Mouse (Mus musculus) left cerebral cortex, postnatal 36 days (tissue): ENCODE measurements around the gene Prkd2. TPM values are rescaled to one million over a fixed set of nuclear protein-coding genes. Genes with fewer than 3 reads are reported as not detected.

Experiments
- DNase-seq, 2 experiments: peaks; one replicate each; pipeline ENCODE4 v3.0.0; 2021 to 2022; ENCODE audit warnings: low spot score in 2 of 2, mixed read lengths in 1 of 2
- intact Hi-C: fragments of 180-260 bp; cut with DNase I; formaldehyde crosslinking; loops from one replicate; pipeline ENCODE4 v1.15.1; 2025
- total RNA-seq, 2 experiments: library from RNA; stranded (reverse); gene quantifications; 2 replicates each; pipeline ENCODE4 v1.2.3; 2021

Gene Prkd2
- total RNA-seq, 2 experiments from 2014 or later, result 3.1 to 7.1 TPM

DNA sequence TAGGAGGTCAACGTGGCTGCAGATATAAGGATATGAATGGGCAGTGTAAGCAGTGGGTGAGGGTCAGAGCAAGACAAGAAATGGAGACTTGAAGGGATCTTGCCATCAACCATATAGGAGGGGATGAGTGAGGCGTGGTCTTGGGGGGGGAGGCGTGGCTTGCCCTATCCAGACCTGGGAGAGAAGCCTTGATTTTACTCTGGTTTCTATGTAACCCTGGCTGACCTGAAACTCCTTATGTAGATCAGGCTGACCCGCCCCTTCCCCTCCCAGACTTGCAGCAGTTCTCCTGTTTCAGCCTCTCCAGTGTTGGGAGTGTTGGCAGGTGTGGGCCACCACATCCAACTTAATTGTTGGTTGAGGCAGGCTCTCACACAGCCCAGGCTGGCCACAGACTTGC, 41.6 kb downstream of the Prkd2 start:
- intact Hi-C loops, result loop anchor here (10.0 kb wide), 1 partner anchor 140 kb away; no protein-coding TSS in a partner anchor

DNA sequence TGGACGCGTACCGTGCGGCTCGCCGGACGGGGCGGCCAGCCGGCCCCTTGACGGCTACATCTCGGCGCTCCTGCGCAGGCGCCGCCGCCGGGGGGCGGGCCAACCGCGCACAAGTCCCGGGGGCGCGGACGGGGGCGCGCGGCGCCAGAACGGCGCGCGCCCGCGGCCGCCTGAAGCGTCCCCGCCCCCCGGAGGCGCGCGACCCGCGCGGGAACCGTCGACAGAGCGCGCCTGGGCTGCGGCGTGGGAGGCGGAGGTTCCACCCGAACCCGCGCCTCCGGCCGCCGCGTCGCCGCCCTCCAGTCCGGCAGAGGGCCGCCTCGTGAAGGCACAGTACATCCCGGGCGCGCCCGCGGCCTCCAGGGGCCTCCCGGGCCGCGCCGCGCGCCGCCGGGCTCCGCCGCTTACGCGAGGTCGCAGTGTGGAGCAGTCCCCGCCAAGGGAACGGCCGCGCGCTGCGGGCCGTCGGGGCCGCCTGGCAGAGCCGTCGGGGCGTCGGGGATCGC, 42.6 kb downstream of the Prkd2 start:
- DNase-seq, result no peak
- intact Hi-C loops, result loop anchor here (10.0 kb wide), 1 partner anchor 141 kb away; no protein-coding TSS in a partner anchor

More for the DNA sequence above, 41.6 kb downstream of the Prkd2 start:
- DNase-seq, result no peak

DNA sequence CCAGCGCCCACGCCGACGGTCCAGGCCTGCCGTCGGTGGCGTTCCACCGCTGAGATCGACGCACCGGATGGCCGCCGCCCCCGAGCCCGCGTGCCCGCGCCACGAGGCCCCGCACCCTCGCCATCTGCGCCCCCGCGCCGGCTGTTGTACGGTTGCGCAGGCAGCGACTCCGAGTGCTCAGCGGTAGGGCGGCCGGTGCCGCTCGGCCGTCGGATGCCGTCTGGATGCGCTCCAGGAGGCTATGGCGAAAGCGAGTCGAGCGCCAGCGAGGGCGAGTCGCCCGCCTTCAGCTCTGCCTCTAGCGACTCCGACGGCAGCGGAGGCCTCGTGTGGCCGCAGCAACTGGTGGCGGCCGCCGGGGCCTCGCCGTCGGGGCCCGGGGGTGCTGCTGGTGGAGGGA, 43.2 kb downstream of the Prkd2 start:
- intact Hi-C loops, result loop anchor here (10.0 kb wide), 1 partner anchor 141 kb away; no protein-coding TSS in a partner anchor
- no peak for DNase-seq

DNA sequence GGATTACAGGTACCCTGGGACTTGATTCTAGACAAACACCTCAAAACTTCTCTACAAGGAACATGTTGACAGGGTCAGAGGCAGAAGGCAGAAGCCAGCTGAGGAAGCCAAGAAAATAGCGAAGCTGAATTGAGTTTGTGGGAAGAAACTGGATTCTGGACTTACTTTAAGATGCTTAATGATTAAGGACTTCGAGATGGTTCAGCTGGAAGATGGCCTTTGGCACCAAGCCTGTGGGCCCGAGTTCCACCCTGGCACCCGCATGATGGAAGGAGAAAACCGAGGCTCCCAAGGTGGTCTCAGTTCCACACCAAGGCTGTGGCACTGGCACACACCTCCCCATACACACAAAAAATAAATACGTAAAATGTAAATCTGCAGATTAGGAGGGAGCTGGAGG, 47.8 kb downstream of the Prkd2 start:
- intact Hi-C loops, result loop anchor here (2.0 kb wide), 1 partner anchor 16 kb away; the partner anchor contains the start of gene Dact3
- no peak for DNase-seq

DNA sequence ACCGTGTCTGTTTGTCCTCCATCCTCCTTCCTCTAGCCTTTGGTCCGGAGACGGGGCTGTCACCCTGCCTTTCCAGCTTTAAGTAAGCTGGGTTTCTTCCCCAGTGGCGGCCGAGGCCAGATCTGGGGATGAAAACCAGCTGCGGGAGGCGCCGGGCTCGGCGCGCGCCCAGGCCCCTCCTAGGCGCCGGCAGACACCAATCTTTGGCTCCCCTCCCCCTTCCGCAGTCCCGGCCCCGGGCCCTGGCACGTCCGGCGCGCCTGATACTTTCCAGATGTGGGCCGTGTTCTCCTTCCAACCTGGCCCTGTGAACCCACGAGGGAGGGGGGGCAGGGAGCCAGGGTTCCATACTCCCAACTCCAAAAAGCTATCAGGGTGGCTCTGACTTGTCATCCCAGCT, 48.2 kb downstream of the Prkd2 start:
- DNase-seq, result no peak
- intact Hi-C loops, result loop anchor here (2.0 kb wide), 1 partner anchor 16 kb away; the partner anchor contains the start of gene Dact3

DNA sequence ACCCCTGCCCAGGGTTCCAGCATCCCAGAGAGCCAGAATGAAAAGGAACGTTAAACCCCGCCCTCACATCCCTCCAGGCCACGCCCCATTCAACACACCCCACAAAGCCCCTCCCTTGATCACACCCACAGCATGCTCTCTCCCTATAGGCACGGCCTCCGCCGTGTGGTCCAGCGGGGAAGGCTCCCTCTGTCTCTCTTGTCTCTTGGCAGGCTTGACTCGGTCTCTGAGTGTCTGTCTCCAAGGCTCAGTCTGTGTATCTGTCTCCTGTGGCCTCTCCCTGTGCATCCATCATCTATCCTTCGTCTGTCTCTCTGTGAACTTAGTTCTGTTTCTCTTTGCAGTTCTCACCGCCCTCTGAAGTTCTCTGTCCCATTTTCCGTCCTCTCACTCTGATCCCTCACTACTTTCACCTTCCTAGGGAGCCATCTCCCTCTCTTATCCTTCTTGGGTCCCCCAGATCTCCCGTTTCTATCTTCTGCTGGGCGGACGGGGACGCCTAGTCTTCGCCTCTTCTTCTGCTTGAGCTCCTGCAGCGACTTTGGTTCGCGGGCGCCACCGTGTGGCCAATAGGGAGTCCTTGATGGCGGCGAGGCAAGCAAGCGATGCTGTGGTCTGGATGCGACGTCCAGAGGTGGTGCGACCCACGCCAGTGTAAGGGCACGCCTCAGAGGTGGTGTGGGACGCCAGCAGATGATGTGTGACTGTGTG, 49.1 kb downstream of the Prkd2 start, which contains the start of gene Gng8:
TSS of gene Gng8 (plus strand) at position 146 of the 711 bp plus-strand sequence.
- intact Hi-C loops, result loop anchor here (2.0 kb wide), 1 partner anchor 17 kb away; the partner anchor contains the start of gene Dact3
- DNase-seq, result peak; percentile 80 to 81

DNA sequence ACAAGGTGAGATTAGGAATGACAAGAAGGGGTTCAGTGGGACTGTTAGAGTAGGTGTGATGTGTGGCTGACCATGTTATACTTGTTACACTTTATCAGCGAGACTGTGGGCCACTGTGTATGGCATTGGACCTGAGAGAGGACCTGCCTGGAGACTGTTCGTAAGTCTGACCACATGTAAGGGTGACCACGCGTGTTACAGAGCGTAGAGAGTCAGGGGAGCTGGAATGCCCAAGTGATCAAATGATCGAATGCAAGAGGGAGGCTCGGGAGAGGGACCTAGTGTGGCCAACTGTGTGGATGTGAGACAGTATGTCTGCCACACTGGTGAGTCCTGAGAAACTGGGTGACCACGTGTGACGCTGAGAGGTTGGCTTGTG, 49.6 kb downstream of the Prkd2 start:
- intact Hi-C loops, result no loop called here

DNA sequence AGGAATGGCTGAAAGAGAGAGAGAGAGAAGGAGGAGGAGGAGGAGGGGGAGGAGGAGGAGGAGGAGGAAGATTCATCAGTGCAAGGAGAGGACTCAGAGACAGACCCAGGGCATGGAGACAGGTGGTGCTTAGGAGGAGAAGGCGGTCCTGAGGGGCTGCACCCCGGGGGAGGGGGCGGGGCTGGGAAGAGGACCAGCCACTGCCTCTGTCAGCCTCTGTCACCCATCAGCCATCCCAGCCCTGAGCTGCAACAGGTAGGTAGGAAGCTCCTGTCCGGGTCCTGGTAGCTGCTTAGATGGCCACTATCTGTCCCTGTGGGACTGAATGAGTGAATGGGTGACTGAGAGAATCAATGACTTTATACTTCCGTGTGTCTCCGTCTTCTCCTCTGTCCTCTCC, 50.9 kb downstream of the Prkd2 start:
- no peak for DNase-seq
- intact Hi-C loops, result no loop called here

More for the DNA sequence above, 49.6 kb downstream of the Prkd2 start:
- DNase-seq, result no peak

DNA sequence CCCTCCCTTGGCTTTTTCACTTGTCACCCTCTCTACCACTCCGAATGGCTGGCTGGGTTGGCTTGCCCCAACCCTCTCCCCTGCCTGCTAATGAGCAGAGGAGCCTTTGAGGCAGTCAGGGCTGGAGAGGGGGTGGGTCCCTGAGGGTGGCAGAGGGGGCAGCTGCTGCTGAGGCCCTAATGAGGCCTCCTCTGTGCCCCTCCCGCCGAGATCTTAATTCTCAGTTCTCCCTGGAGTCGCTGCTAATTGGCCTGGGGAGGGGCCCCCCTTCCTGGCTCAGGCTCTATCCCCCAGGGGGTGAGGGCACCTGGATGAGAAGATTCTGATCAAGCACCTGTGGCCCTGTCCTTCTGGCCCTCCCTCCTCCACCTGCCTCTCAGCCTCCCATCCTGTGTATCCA, 51.6 kb downstream of the Prkd2 start:
- no peak for DNase-seq
- intact Hi-C loops, result no loop called here

DNA sequence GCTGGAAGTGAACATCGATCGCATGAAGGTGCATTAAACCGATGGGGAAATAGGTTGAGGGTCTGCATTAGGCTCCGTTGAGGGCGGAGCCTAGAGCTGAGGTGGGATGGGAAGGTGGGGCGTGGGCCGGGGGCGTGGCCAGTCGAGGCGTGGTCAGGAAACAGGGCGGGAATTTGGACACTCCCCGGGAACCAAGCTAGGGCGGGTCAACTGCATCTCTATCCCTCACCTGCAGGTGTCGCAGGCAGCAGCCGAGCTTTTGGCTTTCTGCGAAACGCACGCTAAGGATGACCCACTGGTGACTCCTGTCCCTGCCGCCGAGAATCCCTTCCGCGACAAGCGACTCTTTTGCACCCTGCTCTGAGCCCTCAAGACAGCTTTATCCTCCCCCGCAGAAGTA, 52.3 kb downstream of the Prkd2 start:
- DNase-seq, result peak; percentile 71 to 72
- intact Hi-C loops, result loop anchor here (1.0 kb wide), 1 partner anchor 18 kb away; no protein-coding TSS in a partner anchor

DNA sequence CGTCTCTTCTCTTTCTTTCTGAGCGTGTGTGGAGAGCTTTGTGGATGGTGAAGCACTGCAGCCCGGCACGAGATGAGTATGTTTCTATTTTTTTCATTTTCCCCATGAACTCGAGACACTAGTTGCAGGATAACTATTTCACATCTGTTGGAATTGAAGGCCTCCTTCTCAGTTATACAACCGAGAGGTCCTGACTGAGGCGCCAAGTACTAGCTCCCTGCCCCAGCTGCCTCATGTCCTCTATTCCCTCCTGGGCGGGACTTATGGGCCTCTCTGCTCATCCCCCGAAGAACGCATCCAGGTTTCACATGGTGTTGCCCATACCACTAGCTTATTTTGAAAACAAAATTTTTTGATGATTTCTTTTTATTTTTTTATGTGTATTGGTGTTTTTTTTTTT, 52.8 kb downstream of the Prkd2 start:
- DNase-seq, result no peak
- intact Hi-C loops, result loop anchor here (1.0 kb wide), 1 partner anchor 18 kb away; no protein-coding TSS in a partner anchor

DNA sequence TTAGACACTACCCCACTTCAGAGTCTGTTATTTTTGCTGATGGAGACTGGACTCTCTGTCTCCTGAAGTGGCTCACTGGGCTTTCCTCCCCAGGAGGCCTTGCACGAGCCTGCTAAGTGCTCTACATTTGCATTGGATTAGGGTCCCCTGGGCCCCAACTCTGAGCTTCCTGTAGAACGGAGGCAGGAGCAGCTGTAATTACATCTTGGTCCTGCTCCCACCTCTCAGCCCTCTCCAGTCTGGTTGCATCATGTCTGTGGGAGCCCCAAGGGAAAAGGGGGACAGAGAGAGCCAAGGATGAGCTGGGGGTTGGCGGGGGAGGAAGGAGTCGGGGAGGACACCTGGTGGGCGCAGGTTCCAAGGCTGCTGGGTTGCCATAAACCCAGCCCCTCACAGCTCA, 57.8 kb downstream of the Prkd2 start:
- intact Hi-C loops, result no loop called here
- DNase-seq, result no peak

DNA sequence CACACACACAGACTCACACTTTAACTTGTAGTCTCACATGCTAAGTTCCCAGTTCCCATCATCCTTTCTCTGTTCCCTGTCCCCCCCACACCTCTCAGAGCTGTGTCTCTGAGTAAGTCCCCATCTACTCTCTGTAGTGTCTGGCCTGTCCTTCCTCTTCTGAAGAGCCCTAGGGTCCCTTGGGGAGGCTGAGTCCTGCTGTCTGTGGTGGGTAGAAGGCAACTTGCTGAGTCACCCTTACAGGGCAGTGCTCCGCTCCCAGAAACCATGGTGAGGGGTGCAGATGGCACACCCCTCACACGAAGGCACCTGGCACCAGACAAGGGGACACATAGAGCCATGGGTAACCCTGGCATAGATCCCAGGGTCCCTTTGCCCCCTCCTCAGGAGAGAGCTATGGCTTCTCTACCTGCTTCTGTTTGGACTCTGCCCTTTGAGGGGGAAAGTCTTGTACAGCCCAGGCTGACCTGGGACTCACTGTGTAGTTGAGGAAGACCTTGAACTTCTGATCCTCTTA, 60.8 kb downstream of the Prkd2 start:
- no peak for DNase-seq
- intact Hi-C loops, result no loop called here

DNA sequence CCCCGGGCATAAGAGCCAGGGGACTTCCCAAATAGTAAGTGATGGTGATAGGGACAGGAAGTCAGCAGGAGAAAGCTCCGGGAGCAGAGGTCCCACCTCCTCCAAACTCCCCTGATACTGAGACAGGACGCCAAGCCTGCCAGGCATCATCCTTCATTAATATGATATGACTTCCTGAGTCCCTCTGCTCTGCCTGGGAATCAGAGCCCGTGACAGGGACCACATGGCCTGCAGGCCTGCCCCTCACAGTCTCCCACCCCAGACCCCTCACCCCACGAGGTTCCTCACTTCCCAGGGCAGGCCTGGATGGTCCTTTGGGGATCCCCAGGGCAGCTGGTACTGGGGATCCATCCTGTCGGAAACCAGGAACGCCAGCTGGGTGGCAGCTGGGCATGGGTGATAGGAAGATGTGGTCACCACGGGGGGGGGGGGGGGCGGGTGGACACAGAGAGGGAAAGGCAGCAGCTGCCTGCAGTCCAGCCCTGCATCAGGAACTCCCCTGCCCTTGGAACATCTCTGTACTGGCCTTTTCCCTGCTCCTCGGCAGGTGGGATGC, 61.5 kb downstream of the Prkd2 start:
- no peak for DNase-seq
- intact Hi-C loops, result no loop called here

DNA sequence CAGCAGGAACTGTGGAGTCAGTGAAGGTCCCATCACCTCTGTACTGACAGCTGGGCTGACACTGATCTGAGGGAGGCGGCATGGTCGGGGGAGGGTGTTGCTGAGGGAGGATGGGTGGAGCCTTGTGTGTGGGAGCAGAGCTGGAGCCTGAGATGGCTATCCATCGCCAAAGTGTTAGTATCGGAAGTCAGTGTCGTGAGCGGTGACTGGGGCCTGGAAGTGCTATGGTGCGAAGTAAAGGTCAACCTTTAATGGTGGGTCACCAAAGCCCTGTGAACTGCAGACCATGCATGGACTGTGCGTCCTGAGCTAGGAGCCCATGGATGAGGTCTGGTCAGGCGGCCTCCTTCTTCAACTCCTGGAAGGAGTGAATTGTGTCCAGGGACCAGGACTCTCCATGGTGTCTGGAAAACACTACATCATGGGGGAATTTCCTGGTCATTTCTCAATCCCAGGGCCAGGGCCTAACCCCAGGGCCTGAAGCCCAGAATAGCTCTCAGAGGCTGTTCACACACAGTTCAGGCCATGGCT, 62.9 kb downstream of the Prkd2 start:
- no peak for DNase-seq
- intact Hi-C loops, result no loop called here

DNA sequence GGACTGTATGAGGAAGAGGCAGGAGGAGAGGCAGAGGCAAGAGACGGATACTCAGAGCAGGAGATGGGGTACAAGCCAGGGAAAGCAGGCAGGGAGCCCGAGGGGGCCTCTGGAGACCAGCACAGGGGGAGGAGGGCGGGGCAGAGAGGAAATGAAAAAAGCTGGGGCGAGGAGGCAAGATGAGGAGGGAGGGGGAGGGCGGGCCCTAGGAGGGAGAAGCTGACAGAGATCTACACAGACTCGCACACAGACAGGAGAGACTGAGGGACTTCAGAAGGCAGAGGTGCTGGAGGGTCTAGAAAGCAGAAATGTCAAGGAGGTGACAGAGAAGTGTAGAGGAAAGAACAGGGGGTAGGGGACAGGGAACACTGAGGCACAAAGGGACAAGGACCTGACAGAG, 63.6 kb downstream of the Prkd2 start, which contains the start of gene Ptgir:
TSS of gene Ptgir (plus strand) at position 210 of the 400 bp plus-strand sequence.
- intact Hi-C loops, result no loop called here
- DNase-seq, result no peak

DNA sequence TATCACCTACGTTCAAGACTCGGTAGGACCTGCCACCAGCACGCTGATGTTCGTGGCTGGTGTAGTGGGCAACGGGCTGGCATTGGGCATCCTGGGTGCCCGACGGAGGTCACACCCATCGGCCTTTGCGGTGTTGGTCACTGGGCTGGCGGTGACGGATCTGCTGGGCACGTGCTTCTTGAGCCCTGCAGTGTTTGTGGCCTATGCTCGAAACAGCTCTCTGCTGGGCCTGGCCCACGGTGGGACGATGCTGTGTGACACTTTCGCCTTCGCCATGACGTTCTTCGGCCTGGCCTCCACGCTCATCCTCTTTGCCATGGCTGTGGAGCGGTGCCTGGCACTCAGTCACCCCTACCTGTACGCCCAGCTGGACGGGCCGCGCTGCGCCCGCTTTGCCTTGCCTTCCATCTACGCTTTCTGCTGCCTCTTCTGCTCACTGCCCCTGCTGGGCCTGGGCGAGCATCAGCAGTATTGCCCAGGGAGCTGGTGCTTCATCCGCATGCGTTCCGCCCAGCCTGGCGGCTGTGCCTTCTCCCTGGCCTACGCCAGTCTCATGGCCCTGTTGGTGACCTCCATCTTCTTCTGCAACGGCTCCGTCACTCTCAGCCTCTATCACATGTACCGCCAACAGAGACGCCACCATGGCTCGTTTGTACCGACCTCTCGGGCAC, 64.3 kb downstream of the Prkd2 start:
- intact Hi-C loops, result no loop called here
- DNase-seq, result no peak

DNA sequence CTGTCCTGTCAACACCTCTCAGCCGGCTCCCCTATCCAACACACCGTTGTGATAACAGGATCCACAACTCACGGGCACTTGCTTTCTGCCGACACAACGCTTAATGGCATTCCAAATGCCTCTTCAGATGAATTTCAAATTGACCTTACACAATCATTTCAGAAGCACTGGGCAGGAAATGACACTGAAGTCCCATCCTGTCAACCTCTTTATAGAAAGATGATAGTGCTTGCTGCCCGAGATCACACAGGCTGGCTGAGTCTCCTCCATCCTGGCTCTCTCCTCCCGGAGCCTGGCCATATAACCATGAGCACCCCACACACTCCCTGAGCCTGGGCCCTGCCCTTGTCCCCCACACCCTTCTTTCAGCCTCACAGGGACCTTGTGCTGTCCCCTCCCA, 65.1 kb downstream of the Prkd2 start:
- DNase-seq, result no peak
- intact Hi-C loops, result no loop called here

DNA sequence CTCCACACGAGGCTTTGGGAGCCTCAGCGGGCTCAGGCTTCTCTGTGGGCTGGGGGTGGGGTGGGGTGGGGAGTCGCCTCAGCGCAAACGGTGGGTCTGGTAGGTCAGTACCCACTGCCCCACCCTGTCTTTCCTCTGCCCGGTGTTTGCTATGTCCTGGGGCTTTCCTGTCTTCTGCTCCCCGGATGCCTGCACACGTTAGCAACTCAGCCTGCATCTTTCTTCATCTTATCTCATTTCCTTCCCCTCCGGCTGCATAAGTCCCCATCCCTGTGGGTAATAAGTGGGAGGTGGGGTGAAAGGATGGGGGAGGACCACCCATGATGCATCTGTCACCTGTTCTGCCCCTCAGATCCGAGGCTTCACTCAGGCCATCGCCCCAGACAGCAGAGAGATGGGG, 65.7 kb downstream of the Prkd2 start:
- intact Hi-C loops, result no loop called here
- no peak for DNase-seq

DNA sequence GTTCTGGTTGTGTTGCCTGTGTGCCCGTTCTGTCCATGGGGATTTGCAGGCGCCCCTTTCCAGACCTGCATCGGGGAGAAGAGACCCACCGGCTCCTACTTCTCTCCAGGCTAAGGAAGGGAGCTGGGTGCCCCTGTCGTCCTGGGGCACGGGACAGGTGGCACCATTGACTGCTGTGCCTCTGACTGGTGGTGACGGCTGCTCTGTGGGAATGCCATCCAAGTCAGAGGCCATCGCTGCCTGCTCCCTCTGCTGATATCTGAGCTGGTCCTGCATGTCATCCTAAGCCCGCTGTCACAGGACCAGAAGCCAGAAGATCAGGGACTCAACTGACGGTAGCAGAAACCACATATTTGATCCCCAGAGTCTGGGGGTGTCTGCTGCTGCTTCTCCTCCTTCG, 66.2 kb downstream of the Prkd2 start:
- intact Hi-C loops, result no loop called here
- DNase-seq, result no peak
